Mouse (Mus musculus): ENCODE results near the gene Shisal1. TPM values are rescaled to one million over a fixed set of nuclear protein-coding genes. Genes with fewer than 3 reads are reported as not detected.
A peak's percentile ranks its signal among the peaks of the same experiment; 100 is the strongest.

The Shisal1 gene
- polyA plus RNA-seq, 1 experiment from 2014 or later, result 13.5 TPM

GRCm38 (mm10) chr15:84412409-84412808 lies 34.5 kb downstream of the Shisal1 start:
- H3K4me1 ChIP-seq (replicated peaks; ENCODE audit: control insufficient read depth, insufficient read depth, low read length), result peaks cover 39% of the 10 kb centered on the region
- H3K4me2 ChIP-seq (ENCODE audit: low read length), result no peak overlapping the region
- H3K9ac ChIP-seq (replicated peaks; ENCODE audit: low read depth, low read length), result no peak overlapping the region
- no peaks in the 10 kb centered on the region for H3K27me3 ChIP-seq (replicated peaks; ENCODE audit: control insufficient read depth, insufficient read depth, low read length)
- 11% methylated on average over 6 of the region's 6 CpGs for WGBS
- no peak overlapping the region for H3K27ac ChIP-seq (ENCODE audit: low read length)
- ATAC-seq, result no peak
- no peaks in the 10 kb centered on the region for H3K9me3 ChIP-seq (ENCODE audit: control insufficient read depth, low read length)
- H3K36me3 ChIP-seq (ENCODE audit: control insufficient read depth, insufficient read depth), result no peaks in the 10 kb centered on the region
- H3K4me3 ChIP-seq (replicated peaks; ENCODE audit: low read length), result no peak overlapping the region

GRCm38 (mm10) chr15:84410052-84410451 lies 36.8 kb downstream of the Shisal1 start:
- 65% methylated on average over 8 of the region's 8 CpGs for WGBS
- Histone ChIP-seq H3K9ac (replicated peaks; ENCODE audit: low read depth, low read length) (no peak overlapping the region), H3K4me1 (replicated peaks; ENCODE audit: control insufficient read depth, insufficient read depth, low read length) (peaks cover 32% of the 10 kb centered on the region), H3K4me3 (replicated peaks; ENCODE audit: low read length) (no peak overlapping the region), H3K36me3 (ENCODE audit: control insufficient read depth, insufficient read depth) (0 out of 2 replicates have a peak, but pooled peaks cover 3% of the 10 kb centered on the region), H3K27ac (ENCODE audit: low read length) (no peak overlapping the region; the same call in 1 of the 2 replicates), H3K4me2 (ENCODE audit: low read length) (no peak overlapping the region), H3K27me3 (replicated peaks; ENCODE audit: control insufficient read depth, insufficient read depth, low read length) (no peaks in the 10 kb centered on the region), H3K9me3 (ENCODE audit: control insufficient read depth, low read length) (0 out of 2 replicates have a peak, but pooled peaks cover 2% of the 10 kb centered on the region)
- ATAC-seq, result no peak

- 16% methylated on average over 3 of the region's 3 CpGs for WGBS
- Histone ChIP-seq H3K4me2 (ENCODE audit: low read length) (no peak overlapping the region), H3K9ac (replicated peaks; ENCODE audit: low read depth, low read length) (no peak overlapping the region), H3K27me3 (replicated peaks; ENCODE audit: control insufficient read depth, insufficient read depth, low read length) (no peaks in the 10 kb centered on the region), H3K36me3 (ENCODE audit: control insufficient read depth, insufficient read depth) (0 out of 2 replicates have a peak, but pooled peaks cover 3% of the 10 kb centered on the region), H3K9me3 (ENCODE audit: control insufficient read depth, low read length) (0 out of 2 replicates have a peak, but pooled peaks cover 2% of the 10 kb centered on the region), H3K4me1 (replicated peaks; ENCODE audit: control insufficient read depth, insufficient read depth, low read length) (peaks cover 21% of the 10 kb centered on the region), H3K27ac (ENCODE audit: low read length) (no peak overlapping the region), H3K4me3 (replicated peaks; ENCODE audit: low read length) (no peak overlapping the region)
- ATAC-seq, result peak; percentile 63
These were observed 38.3 kb downstream of the Shisal1 start for GRCm38 (mm10) chr15:84408576-84408975.

- Histone ChIP-seq H3K4me2 (ENCODE audit: low read length) (no peak overlapping the region), H3K9me3 (ENCODE audit: control insufficient read depth, low read length) (0 out of 2 replicates have a peak, but pooled peaks cover 2% of the 10 kb centered on the region), H3K36me3 (ENCODE audit: control insufficient read depth, insufficient read depth) (0 out of 2 replicates have a peak, but pooled peaks cover 3% of the 10 kb centered on the region), H3K4me1 (replicated peaks; ENCODE audit: control insufficient read depth, insufficient read depth, low read length) (peaks cover 16% of the 10 kb centered on the region), H3K9ac (replicated peaks; ENCODE audit: low read depth, low read length) (no peak overlapping the region), H3K27me3 (replicated peaks; ENCODE audit: control insufficient read depth, insufficient read depth, low read length) (no peaks in the 10 kb centered on the region), H3K4me3 (replicated peaks; ENCODE audit: low read length) (no peak overlapping the region), H3K27ac (ENCODE audit: low read length) (no peak overlapping the region)
- no peak for ATAC-seq
- WGBS, result 92% methylated on average over 3 of the region's 3 CpGs
These were observed 41.1 kb downstream of the Shisal1 start for GRCm38 (mm10) chr15:84405759-84406158.

GRCm38 (mm10) chr15:84403454-84404113 lies 43.3 kb downstream of the Shisal1 start:
- no peak overlapping the region for H3K4me2 ChIP-seq (ENCODE audit: low read length)
- ATAC-seq, result no peak; the same call in 1 of the 2 replicates

GRCm38 (mm10) chr15:84398617-84399016 lies 48.3 kb downstream of the Shisal1 start:
- ATAC-seq, result no peak
- Histone ChIP-seq H3K27me3 (replicated peaks; ENCODE audit: control insufficient read depth, insufficient read depth, low read length) (no peaks in the 10 kb centered on the region), H3K9ac (replicated peaks; ENCODE audit: low read depth, low read length) (no peak overlapping the region)

More at GRCm38 (mm10) chr15:84403454-84404113, 43.3 kb downstream of the Shisal1 start:
- Histone ChIP-seq H3K27ac (ENCODE audit: low read length) (no peak overlapping the region), H3K36me3 (ENCODE audit: control insufficient read depth, insufficient read depth) (0 out of 2 replicates have a peak, but pooled peaks cover 3% of the 10 kb centered on the region), H3K4me1 (replicated peaks; ENCODE audit: control insufficient read depth, insufficient read depth, low read length) (peaks cover 12% of the 10 kb centered on the region), H3K9ac (replicated peaks; ENCODE audit: low read depth, low read length) (no peak overlapping the region), H3K27me3 (replicated peaks; ENCODE audit: control insufficient read depth, insufficient read depth, low read length) (no peaks in the 10 kb centered on the region), H3K4me3 (replicated peaks; ENCODE audit: low read length) (no peak overlapping the region), H3K9me3 (ENCODE audit: control insufficient read depth, low read length) (0 out of 2 replicates have a peak, but pooled peaks cover 2% of the 10 kb centered on the region)
- WGBS, result 69% methylated on average over 10 of the region's 10 CpGs

GRCm38 (mm10) chr15:84397663-84398169 lies 49.2 kb downstream of the Shisal1 start:
- peaks cover 12% of the 10 kb centered on the region for H3K4me1 ChIP-seq (replicated peaks; ENCODE audit: control insufficient read depth, insufficient read depth, low read length)
- no peaks in the 10 kb centered on the region for H3K9me3 ChIP-seq (ENCODE audit: control insufficient read depth, low read length)
- no peaks in the 10 kb centered on the region for H3K27me3 ChIP-seq (replicated peaks; ENCODE audit: control insufficient read depth, insufficient read depth, low read length)
- no peaks in the 10 kb centered on the region for H3K36me3 ChIP-seq (ENCODE audit: control insufficient read depth, insufficient read depth)
- H3K4me2 ChIP-seq (ENCODE audit: low read length), result no peak overlapping the region
- no peak overlapping the region for H3K27ac ChIP-seq (ENCODE audit: low read length)
- ATAC-seq, result no peak
- H3K4me3 ChIP-seq (replicated peaks; ENCODE audit: low read length), result no peak overlapping the region
- WGBS, result 77% methylated on average over 14 of the region's 14 CpGs
- no peak overlapping the region for H3K9ac ChIP-seq (replicated peaks; ENCODE audit: low read depth, low read length)

More at GRCm38 (mm10) chr15:84398617-84399016, 48.3 kb downstream of the Shisal1 start:
- Histone ChIP-seq H3K36me3 (ENCODE audit: control insufficient read depth, insufficient read depth) (no peaks in the 10 kb centered on the region), H3K4me2 (ENCODE audit: low read length) (no peak overlapping the region), H3K4me3 (replicated peaks; ENCODE audit: low read length) (no peak overlapping the region), H3K27ac (ENCODE audit: low read length) (no peak overlapping the region), H3K9me3 (ENCODE audit: control insufficient read depth, low read length) (no peaks in the 10 kb centered on the region), H3K4me1 (replicated peaks; ENCODE audit: control insufficient read depth, insufficient read depth, low read length) (peaks cover 5% of the 10 kb centered on the region)
- 92% methylated on average over 4 of the region's 4 CpGs for WGBS

GRCm38 (mm10) chr15:84395341-84396067 lies 51.4 kb downstream of the Shisal1 start:
- Histone ChIP-seq H3K27me3 (replicated peaks; ENCODE audit: control insufficient read depth, insufficient read depth, low read length) (no peaks in the 10 kb centered on the region), H3K4me3 (replicated peaks; ENCODE audit: low read length) (no peak overlapping the region), H3K9me3 (ENCODE audit: control insufficient read depth, low read length) (peaks cover 2% of the 10 kb centered on the region; the same call in 1 of the 2 replicates), H3K9ac (replicated peaks; ENCODE audit: low read depth, low read length) (no peak overlapping the region), H3K36me3 (ENCODE audit: control insufficient read depth, insufficient read depth) (no peaks in the 10 kb centered on the region), H3K27ac (ENCODE audit: low read length) (no peak overlapping the region), H3K4me1 (replicated peaks; ENCODE audit: control insufficient read depth, insufficient read depth, low read length) (peaks cover 9% of the 10 kb centered on the region), H3K4me2 (ENCODE audit: low read length) (no peak overlapping the region)
- 83% methylated on average over 14 of the region's 14 CpGs for WGBS
- no peak for ATAC-seq

- Histone ChIP-seq H3K27me3 (replicated peaks; ENCODE audit: control insufficient read depth, insufficient read depth, low read length) (no peaks in the 10 kb centered on the region), H3K4me2 (ENCODE audit: low read length) (no peak overlapping the region), H3K36me3 (ENCODE audit: control insufficient read depth, insufficient read depth) (no peaks in the 10 kb centered on the region), H3K27ac (ENCODE audit: low read length) (peak overlapping the region; percentile 62), H3K4me3 (replicated peaks; ENCODE audit: low read length) (no peak overlapping the region), H3K9ac (replicated peaks; ENCODE audit: low read depth, low read length) (no peak overlapping the region), H3K9me3 (ENCODE audit: control insufficient read depth, low read length) (peaks cover 2% of the 10 kb centered on the region; the same call in 1 of the 2 replicates), H3K4me1 (replicated peaks; ENCODE audit: control insufficient read depth, insufficient read depth, low read length) (peaks cover 7% of the 10 kb centered on the region; the same call in 1 of the 2 replicates)
- peak; percentile 49 for ATAC-seq
- 41% methylated on average over 6 of the region's 6 CpGs for WGBS
These were observed 53.6 kb downstream of the Shisal1 start for GRCm38 (mm10) chr15:84393341-84393740.
